Mouse (Mus musculus) neural tube, embryonic 12.5 days (tissue): Measurements from ENCODE around the gene Pcdh10. TPM values are rescaled to one million over a fixed set of nuclear protein-coding genes. Genes with fewer than 3 reads are reported as not detected.

Experiments
- ATAC-seq: fragments of 200-750 bp; cut with Nextera tagmentation; 2 replicates; pipeline ENCODE4 v1.8.0; 2017; ENCODE audit warnings: low read depth, mild to moderate bottlenecking, moderate TSS enrichment, moderate library complexity; ENCODE audit not compliant: low FRiP score
- H3K27ac ChIP-seq: fragments of 300-500 bp; sonication (generic); 2 replicates; pipeline ENCODE4 v1.5.1; 2016
- H3K27me3 ChIP-seq: fragments of 300-500 bp; sonication (generic); replicated peaks from 2 replicates; pipeline ENCODE4 v1.6.1; 2016; ENCODE audit warnings: mild to moderate bottlenecking
- H3K36me3 ChIP-seq: fragments of 300-500 bp; sonication (generic); 2 replicates; pipeline ENCODE4 v1.6.1; 2016; ENCODE audit warnings: mild to moderate bottlenecking
- H3K4me1 ChIP-seq: fragments of 300-500 bp; sonication (generic); 2 replicates; pipeline ENCODE4 v1.6.1; 2016
- H3K4me2 ChIP-seq: fragments of 300-500 bp; sonication (generic); replicated peaks from 2 replicates; pipeline ENCODE4 v1.6.1; 2016; ENCODE audit warnings: mild to moderate bottlenecking
- H3K4me3 ChIP-seq: fragments of 300-500 bp; sonication (generic); 2 replicates; pipeline ENCODE4 v1.5.1; 2016
- H3K9ac ChIP-seq: fragments of 300-500 bp; sonication (generic); 2 replicates; pipeline ENCODE4 v1.6.1; 2016; ENCODE audit warnings: mild to moderate bottlenecking
- H3K9me3 ChIP-seq: fragments of 300-500 bp; sonication (generic); 2 replicates; pipeline ENCODE4 v1.6.1; 2016; ENCODE audit warnings: mild to moderate bottlenecking
- WGBS: fragments of 180-500 bp; shearing (Covaris S2); methylation state at CpG from one replicate; pipeline ENCODE4 v1.1.7; 2016; 5-methylcytosine and 5-hydroxymethylcytosine counted together
- polyA plus RNA-seq: library from polyadenylated mRNA; unstranded; fragments of >200 nt; fragmentation: Nextera tagmentation; extraction: Ambion mirVana; gene quantifications from 2 replicates; pipeline ENCODE4 v1.2.1, GENCODE M21; 2016

The Pcdh10 gene
- polyA plus RNA-seq, 1 experiment from 2014 or later, result 9.1 TPM

DNA sequence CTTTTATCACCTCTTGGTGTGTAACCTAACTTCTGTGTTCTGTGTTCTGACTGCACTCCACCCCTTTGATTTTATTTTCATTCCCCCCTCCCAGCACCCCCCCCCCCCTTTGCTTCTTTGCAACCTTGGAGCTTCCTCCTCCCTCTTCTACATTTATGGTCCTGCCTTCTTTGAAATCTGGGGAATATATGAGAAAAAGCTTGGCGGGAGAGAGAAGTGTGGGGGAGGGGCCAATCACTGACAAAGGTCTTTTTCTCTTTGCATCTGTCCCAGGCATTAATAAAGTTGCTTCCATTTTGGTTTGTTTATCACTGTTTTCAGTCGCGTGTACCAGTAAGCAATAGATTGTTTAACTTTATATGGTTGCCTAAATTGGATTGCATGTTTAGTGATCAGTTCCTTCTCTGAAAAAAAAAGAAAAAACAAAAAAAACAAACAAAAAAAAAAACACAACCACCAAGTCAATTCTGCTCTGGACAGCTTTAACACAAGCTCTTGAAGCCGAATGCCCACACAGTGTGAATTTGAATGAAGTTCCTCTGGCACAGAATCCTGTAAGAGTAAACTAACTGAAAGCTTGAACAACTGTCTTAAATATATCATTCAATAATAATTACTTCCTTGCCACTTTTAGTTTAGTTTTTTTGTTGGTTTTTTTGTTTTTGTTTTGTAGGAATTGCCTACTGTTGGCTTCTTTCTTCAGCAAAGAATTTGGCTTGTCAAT lies 4.0 kb downstream of the Pcdh10 start:
- Histone ChIP-seq H3K9ac (peak overlapping the region; percentile 62), H3K27ac (no peak overlapping the region), H3K36me3 (no peaks in the 10 kb centered on the region), H3K4me1 (peaks cover 10% of the 10 kb centered on the region; the same call in 1 of the 2 replicates), H3K9me3 (no peaks in the 10 kb centered on the region), H3K4me3 (peak overlapping the region; percentile 58), H3K4me2 (peak overlapping the region; percentile 97), H3K27me3 (peaks cover 18% of the 10 kb centered on the region; the same call in 1 of the 2 replicates)
- WGBS, result 19% methylated on average over 4 of the region's 4 CpGs
- no peak for ATAC-seq

DNA sequence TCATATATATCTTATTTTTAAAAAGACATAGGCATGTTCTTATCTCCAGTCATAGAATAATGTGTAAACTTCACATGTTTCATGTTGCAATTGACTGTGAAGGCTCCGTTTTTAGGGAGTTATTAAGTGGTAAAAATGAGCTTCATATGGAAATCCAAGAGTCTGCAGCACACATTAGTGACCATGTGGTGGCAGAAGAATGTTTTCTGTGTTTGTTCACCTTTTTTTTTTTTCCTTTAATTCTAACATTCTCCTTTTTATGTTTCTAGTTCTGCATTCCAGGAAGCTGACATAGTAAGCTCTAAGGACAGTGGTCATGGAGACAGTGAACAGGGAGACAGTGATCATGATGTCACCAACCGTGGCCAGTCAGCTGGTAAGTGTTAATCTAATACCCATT lies 5.6 kb downstream of the Pcdh10 start:
- no peak overlapping the region for H3K4me3 ChIP-seq
- peaks cover 18% of the 10 kb centered on the region; the same call in 1 of the 2 replicates for H3K27me3 ChIP-seq
- ATAC-seq, result no peak
- H3K9me3 ChIP-seq, result no peaks in the 10 kb centered on the region
- no peak overlapping the region; the same call in 1 of the 2 replicates for H3K4me2 ChIP-seq
- no peak overlapping the region for H3K27ac ChIP-seq
- 61% methylated on average over 2 of the region's 2 CpGs for WGBS
- no peak overlapping the region for H3K9ac ChIP-seq
- H3K4me1 ChIP-seq, result peaks cover 10% of the 10 kb centered on the region; the same call in 1 of the 2 replicates
- no peaks in the 10 kb centered on the region for H3K36me3 ChIP-seq

DNA sequence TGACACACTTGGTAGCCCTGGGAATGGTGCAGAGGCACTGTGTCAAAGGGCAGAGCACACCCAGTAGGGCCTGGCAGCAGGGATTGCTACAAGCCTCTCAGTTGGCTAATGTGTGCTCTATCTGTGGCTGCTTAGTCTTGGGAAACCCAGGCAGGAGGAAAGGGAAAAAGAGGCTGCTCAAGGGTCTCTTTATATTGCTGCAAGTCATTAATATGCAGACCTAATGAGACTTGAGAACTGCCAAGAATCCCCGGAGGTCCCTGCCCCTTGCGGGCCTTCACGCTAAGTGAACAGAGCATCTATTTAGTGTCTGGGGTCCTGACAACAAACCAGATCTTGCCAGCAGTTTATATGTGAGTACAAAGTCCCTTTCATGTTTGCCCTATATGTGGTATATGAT lies 6.8 kb downstream of the Pcdh10 start:
- Histone ChIP-seq H3K4me1 (peaks cover 6% of the 10 kb centered on the region; the same call in 1 of the 2 replicates), H3K9me3 (no peaks in the 10 kb centered on the region), H3K4me3 (no peak overlapping the region), H3K27ac (no peak overlapping the region), H3K36me3 (no peaks in the 10 kb centered on the region), H3K27me3 (peaks cover 14% of the 10 kb centered on the region; the same call in 1 of the 2 replicates), H3K9ac (no peak overlapping the region), H3K4me2 (peak overlapping the region; percentile 26)
- ATAC-seq, result peak; percentile 30
- 12% methylated on average over 3 of the region's 3 CpGs for WGBS

GRCm38 (mm10) chr3:45385451-45385850 lies 7.3 kb downstream of the Pcdh10 start:
- no peak overlapping the region for H3K4me2 ChIP-seq
- no peak for ATAC-seq

DNA sequence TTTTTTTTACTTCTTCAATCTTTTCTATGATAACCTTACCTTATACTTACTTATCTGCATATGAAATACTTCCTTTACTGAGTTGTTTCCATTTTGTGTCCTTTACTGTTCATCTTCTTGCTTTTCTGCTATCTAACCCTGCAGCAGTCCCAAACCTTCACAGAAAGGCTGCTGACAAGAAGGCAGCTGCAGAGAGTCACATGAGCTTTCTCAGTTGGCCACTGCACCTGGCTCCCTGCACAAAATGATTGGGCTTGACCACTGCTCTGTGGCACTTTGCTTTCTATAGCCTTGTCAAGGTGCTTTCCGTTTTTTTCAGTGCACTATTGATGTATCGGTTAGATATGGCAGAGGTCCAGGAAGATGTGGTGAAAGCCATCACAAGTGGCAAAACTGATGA lies 8.3 kb downstream of the Pcdh10 start:
- H3K4me1 ChIP-seq, result peaks cover 3% of the 10 kb centered on the region; the same call in 1 of the 2 replicates
- no peak overlapping the region for H3K4me2 ChIP-seq

More at GRCm38 (mm10) chr3:45385451-45385850, 7.3 kb downstream of the Pcdh10 start:
- Histone ChIP-seq H3K9ac (no peak overlapping the region), H3K36me3 (no peaks in the 10 kb centered on the region), H3K9me3 (no peaks in the 10 kb centered on the region), H3K4me1 (peaks cover 3% of the 10 kb centered on the region; the same call in 1 of the 2 replicates), H3K4me3 (no peak overlapping the region), H3K27me3 (0 out of 2 replicates have a peak, but pooled peaks cover 10% of the 10 kb centered on the region), H3K27ac (no peak overlapping the region)
- WGBS, result 49% methylated on average over 2 of the region's 2 CpGs

GRCm38 (mm10) chr3:45397101-45397500 lies 18.9 kb downstream of the Pcdh10 start:
- H3K4me2 ChIP-seq, result no peak overlapping the region
- H3K27me3 ChIP-seq, result no peaks in the 10 kb centered on the region
- H3K4me1 ChIP-seq, result no peaks in the 10 kb centered on the region
- H3K9ac ChIP-seq, result no peak overlapping the region
- no peaks in the 10 kb centered on the region for H3K36me3 ChIP-seq
- H3K4me3 ChIP-seq, result no peak overlapping the region
- no peaks in the 10 kb centered on the region for H3K9me3 ChIP-seq
- no peak overlapping the region for H3K27ac ChIP-seq
- 91% methylated on average over 4 of the region's 4 CpGs for WGBS
- ATAC-seq, result no peak

More for the DNA sequence above, 8.3 kb downstream of the Pcdh10 start:
- H3K27me3 ChIP-seq, result 0 out of 2 replicates have a peak, but pooled peaks cover 2% of the 10 kb centered on the region
- no peaks in the 10 kb centered on the region for H3K36me3 ChIP-seq
- WGBS, result 70% methylated on average over 2 of the region's 2 CpGs
- no peak for ATAC-seq
- no peak overlapping the region for H3K9ac ChIP-seq
- no peak overlapping the region for H3K27ac ChIP-seq
- no peak overlapping the region for H3K4me3 ChIP-seq
- no peaks in the 10 kb centered on the region for H3K9me3 ChIP-seq

DNA sequence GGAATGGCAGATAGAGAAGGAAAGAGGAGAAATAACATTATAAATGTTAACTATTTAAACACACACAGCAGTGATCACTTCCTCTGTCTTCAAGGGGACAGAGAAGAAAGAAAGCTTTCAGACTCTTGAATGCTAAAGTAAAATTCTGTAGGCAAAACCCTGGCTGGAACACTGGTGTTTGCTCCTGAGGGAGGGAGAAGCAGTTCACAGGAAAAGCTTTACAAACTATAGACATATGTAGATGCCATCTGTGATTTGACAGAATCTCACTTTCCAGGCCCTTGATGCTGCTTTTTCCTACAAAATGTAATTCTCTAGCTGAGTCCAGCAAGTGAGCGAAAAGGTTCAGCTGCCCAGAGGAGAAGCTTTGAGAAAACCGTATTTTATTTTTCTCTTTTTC lies 25.0 kb downstream of the Pcdh10 start:
- 84% methylated on average over 2 of the region's 2 CpGs for WGBS
- H3K4me2 ChIP-seq, result no peak overlapping the region
- no peaks in the 10 kb centered on the region for H3K36me3 ChIP-seq
- no peaks in the 10 kb centered on the region for H3K9me3 ChIP-seq
- no peak overlapping the region for H3K4me3 ChIP-seq
- no peak for ATAC-seq
- H3K4me1 ChIP-seq, result no peaks in the 10 kb centered on the region
- no peak overlapping the region for H3K27ac ChIP-seq
- H3K9ac ChIP-seq, result no peak overlapping the region
- no peaks in the 10 kb centered on the region for H3K27me3 ChIP-seq

DNA sequence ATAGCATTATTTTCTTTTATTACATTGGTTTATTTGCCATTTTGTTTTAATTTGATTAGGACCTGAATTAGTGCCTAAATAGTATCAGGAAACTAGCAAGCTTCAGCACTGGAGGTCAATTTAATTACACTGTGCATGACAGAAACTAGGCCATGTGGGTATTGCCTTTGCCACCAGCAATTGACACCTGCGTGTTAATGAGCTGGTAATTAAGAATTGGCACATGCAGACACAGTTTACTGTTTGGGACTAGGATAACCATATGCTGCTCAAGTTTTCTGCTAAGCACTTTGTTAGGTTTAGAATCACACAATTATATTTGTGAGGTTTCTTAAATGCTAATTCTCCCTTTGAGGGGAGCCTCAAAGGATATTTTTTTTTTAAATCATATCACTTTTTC lies 53.5 kb downstream of the Pcdh10 start:
- ATAC-seq, result no peak
- no peaks in the 10 kb centered on the region for H3K9me3 ChIP-seq
- 54% methylated on average over 1 of the region's 1 CpGs for whole genome bisulfite sequencing
- no peaks in the 10 kb centered on the region for H3K27me3 ChIP-seq
- H3K4me1 ChIP-seq, result no peaks in the 10 kb centered on the region
- H3K36me3 ChIP-seq, result no peaks in the 10 kb centered on the region
- H3K27ac ChIP-seq, result no peak overlapping the region
- H3K4me2 ChIP-seq, result no peak overlapping the region
- H3K9ac ChIP-seq, result no peak overlapping the region
- H3K4me3 ChIP-seq, result no peak overlapping the region

DNA sequence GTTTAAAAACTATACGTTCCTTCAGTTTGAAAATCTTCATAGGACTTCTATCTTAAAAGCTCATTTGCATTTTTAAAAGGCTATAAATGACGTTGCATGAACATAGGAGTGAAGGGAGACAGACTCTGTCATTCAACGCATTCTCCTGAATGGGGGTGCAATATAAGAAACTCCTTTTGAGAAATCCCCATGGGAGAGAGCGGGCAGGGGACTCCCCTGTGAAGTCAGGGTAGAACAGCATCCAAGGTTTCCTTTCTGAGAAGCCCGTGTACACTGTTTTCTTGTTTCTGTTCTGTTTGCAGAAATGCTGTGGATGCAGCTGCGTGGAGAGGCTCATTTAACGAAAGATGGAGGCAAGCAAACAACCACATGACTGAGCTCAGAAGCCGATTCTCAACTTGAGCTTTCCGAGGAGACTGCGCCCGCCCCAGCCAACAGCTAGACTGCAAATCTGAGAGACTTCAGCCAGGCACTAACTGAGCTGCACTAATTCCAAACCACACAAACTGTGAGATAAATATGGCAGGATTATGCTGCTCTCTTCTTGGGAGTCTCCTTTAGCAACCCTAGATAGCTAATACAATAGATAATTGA lies 54.1 kb downstream of the Pcdh10 start:
- H3K4me2 ChIP-seq, result no peak overlapping the region
- H3K4me3 ChIP-seq, result no peak overlapping the region
- no peaks in the 10 kb centered on the region for H3K4me1 ChIP-seq
- no peak for ATAC-seq
- no peaks in the 10 kb centered on the region for H3K27me3 ChIP-seq
- H3K27ac ChIP-seq, result no peak overlapping the region
- WGBS, result 44% methylated on average over 11 of the region's 11 CpGs
- no peaks in the 10 kb centered on the region for H3K36me3 ChIP-seq
- no peak overlapping the region for H3K9ac ChIP-seq
- no peaks in the 10 kb centered on the region for H3K9me3 ChIP-seq
